Mouse (Mus musculus) neural tube, embryonic 10.5 days (tissue): ENCODE results near the gene Lrrc52.

Experiments
- DNase-seq: peaks from one replicate; pipeline ENCODE4 v3.0.0-alpha.2; 2017; ENCODE audit warnings: low spot score; ENCODE audit errors: extremely low spot score

Lrrc52 gene

DNA sequence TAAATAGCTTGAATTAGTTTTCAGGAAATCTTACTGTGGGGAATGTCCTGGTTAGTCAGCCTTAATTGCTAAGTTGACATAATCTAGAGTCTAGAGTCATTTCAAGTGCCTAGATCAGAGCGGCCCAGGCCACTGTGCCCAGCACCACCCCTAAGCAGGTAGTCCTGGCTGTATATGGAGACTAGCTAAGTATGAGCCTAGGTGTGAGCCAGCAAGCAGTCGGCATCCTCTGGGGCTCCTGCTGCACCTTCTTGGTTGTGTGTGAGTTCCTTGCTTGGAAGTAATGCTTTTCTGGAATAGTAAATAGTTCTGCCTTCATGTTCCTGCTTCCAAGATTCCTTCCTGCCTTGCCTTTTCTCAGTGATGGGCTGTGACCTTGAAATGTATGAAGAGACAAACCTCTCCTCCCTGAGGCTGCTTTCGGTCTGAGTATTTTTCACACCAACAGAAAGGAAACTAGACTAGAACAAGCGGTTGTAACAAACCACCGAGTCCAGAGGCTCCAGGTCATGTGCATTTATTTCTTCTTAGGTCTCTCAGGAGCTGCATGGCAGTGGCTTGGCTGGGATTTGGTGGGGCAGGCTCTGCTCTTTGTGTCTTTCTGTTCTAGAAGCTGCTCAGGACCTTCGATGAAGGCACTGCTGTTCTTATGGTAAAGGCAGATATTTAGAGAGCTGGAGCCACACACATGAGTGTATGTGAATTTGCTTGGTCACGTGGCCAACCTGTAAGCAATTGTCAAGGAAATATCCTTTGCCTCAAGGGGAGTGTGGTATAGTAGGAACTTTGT is 30.2 kb downstream of the Lrrc52 start:
- DNase-seq, result no peak

DNA sequence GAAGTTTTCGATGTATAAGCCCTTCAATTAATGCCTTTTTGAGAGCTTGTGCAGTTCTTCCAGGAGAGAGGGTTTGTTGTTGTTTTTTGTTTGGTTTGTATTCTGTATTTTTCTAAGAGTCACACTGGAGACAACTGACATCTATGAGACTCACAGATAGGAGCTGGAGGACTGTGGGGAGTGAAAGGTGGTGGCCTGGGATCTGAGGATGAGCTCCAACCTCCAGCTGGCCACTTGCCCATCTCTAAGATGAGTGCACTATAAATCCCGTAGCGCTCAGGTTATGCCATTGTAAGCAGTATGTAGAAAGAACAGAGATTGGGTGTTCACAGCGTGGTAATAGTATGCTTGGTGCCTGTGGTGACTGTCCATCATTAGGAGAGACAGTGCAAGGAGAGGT is 31.6 kb downstream of the Lrrc52 start:
- no peak for DNase-seq

DNA sequence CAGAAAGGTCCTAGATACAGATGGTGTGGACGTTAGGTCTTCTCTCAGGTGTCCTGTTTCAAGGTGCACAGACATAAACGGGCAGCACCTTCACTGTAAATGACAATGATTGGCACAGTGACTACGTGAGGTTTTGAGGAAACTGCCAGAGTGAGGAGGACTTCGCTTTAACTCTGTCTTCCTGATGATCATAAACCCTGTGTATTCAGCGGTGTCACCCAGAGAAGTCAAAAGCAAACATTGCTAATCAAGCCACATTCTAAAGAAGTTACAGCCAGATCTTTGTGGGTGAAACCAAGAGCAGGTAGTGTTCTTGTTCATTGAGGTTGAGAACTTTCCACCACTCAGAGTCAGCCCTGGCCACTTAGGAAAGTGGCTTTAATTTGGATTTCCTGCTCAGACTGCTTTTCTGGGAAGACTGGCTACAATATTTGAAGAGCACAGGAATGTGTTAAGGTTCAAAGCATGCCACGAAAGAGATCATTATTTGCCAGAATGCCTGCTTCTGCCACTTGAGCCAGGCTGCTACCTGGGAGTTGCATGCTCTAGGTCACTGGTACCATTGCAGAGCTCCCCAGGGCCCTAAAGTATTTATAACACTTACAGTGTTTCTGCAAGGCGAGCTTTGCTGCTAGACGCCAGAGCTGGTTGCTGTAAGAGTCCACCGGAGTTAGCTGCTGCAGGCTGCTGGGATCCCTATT is 35.5 kb downstream of the Lrrc52 start:
- DNase-seq, result no peak

DNA sequence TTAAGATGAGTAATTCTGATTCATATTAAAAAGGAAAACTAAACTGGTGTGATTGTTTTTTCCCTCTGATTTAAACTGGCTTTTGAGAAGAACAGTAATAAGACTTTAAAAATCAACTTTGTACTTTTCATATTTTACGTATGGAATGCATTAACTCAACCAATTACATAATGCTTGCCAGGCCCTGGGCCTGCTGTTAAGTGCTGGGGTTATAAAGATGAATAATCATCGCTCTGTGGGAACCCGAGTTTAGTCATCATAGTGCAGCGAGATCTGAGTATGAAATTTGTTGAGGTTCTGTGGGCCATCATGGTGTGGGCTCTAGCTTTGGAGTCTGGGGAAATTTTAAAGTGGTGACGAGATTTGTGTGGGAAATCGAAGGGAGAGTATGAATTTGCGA is 39.9 kb downstream of the Lrrc52 start:
- no peak for DNase-seq

DNA sequence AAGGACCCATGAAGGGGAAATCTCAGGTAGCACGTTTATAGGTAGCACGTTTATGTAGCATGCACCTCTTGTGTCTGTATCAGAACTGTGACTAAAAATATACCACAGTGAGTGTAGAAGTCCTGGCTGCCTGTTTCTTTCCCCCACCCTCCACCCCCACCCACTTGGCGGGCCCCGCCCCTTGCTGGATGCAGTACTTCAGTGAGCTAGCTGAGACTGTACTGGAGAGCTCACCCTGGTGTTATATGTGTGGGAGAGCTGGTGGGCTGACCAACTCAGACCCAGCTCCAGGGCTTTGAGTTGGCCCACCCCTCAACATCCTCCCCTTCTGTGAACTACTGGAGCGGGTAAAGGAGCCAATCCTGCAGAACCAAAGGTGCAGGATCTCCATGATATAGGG is 41.0 kb downstream of the Lrrc52 start:
- DNase-seq, result no peak

DNA sequence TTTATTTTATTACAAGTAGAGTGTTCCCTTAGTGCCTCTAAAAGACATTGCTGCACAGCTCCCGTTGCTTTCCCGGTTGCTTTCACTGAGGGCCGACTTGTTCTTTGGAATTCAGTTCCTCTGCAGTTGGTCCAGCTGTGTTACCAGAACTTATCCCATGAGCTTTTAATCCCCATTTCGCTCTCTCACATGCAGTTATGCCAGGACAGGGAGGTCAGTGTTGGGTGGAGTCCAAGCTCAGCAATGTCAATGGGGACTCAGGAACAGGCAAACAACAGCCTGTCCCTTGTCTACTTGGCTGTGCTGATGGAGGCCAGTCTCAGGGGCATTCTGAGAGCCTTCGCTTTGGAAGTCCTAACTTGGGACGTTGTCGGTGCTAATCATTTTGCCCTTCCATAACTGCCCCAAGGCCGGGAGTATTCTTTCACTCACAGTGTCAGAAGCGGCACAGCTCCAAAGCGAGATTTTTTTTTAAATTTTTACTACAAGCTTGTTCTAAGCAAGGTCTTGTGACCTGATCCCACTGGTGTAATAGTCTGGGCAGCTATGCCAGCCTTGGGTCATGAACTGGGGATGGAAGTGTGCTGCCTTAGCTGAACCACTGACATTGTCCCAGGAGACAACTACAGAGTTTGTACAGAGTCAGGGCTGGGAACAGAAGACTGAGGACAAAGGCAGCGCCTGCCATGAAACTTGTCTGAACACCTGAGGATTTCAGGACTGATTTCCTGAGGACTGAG is 43.9 kb downstream of the Lrrc52 start:
- DNase-seq, result no peak

DNA sequence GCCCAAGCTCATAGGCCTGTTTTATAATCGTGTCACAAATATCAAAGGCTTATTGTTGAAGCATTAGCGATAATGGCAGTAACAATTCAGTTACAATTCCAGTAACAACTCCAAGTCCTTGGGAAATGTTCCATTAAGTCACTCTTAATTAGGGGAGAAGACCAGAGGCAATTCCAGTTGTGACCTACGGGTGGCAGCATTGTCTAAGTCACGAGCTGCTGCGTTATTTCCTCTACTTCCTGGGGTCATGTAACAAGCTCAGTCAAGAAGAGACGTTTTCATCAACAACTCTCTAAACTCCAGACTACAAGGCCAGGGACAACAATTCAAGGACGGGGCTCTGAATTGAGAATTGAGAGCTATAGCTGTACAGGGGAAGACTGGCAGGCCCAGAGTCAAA is 51.7 kb downstream of the Lrrc52 start:
- DNase-seq, result peak; percentile 71

DNA sequence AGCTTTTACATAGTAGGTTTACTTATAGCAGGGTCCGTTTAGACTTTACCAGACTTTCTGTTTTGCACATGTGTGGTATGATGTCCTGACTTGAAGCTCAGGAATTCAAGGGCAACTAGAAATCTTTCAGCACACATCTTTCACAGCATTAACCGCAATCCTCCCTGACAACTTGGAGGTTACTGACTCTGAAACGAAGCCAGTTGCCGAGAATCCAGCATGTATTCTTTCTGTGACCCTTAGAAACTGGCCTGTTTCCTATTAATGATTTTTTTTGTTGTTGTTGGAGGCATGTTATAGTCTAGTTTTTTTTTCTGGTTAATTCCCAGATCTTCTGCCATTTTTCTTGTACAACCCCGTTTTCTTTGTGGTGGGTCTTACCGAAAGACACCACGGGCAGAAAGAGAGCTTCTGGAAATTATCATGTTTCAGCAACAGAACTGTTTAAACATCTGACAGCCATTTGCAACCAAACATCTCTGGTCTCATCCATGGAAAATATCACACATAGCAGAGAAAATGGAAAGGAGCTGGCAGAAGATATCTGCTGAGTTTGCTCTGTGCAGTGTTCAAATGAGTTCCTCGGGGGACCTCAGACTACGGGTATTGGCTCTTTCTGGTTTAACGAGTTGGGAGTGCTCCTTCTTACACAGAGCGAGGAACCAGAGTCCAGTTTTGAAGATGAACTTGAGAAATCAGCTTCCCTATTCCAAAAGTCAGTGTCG is 54.4 kb downstream of the Lrrc52 start:
- no peak for DNase-seq

DNA sequence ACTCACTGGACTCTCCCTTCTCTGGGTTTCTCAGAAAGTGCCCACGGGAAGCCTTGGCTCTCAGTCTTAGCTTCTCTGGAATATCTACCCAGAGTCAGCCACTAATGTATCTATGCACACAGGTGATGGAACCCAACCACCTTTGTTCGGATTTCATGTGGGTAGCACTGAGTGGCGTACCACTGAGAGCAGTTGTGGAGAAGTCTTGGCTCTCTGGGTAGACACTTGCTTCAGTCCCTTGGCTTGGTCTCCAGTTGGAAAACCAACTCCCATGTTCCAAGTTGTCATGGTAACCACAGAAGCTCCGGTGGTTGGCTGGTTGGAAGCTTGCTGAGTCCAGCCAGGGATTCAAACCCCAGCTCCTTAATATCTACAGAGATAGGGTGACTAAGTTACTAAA is 57.0 kb downstream of the Lrrc52 start:
- no peak for DNase-seq

DNA sequence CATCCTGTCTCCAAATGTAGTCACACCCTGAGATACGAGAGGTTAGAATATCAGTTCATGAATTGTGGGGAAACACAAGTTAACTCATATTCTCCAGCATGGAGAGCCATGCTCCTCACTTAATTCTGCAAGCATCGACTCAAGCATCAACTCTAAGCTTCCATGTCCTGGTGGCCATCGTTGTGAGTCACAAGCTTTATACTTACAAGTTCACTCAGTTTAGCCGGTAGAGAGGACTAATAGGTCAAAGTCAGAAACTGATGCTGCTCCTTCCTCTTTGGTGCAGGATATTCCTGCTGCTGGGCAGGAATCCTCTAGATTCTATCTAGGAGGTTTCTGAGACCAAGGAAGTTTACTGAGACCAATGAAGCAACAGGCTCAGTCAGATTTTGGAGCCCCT is 61.3 kb downstream of the Lrrc52 start:
- DNase-seq, result no peak
